Mouse (Mus musculus) midbrain, embryonic 16.5 days (tissue): Measurements from ENCODE around the gene Klhdc2. TPM values are rescaled to one million over a fixed set of nuclear protein-coding genes. Genes with fewer than 3 reads are reported as not detected.
A peak's percentile ranks its signal among the peaks of the same experiment; 100 is the strongest.

Source experiments
- ATAC-seq: fragments of 200-750 bp; cut with Nextera tagmentation; 2 replicates; pipeline ENCODE4 v1.8.0; 2017; ENCODE audit warnings: moderate TSS enrichment
- H3K27ac ChIP-seq: fragments of 300-500 bp; sonication (generic); 2 replicates; pipeline ENCODE4 v1.5.1; 2014; ENCODE audit warnings: mild to moderate bottlenecking, low read length, mixed read lengths
- H3K27me3 ChIP-seq: fragments of 300-500 bp; sonication (generic); 2 replicates; pipeline ENCODE4 v1.6.1; 2014; ENCODE audit warnings: low read depth, low read length, mixed read lengths; ENCODE audit not compliant: control insufficient read depth, insufficient read depth
- H3K36me3 ChIP-seq: fragments of 300-500 bp; sonication (generic); 2 replicates; pipeline ENCODE4 v1.6.1; 2014; ENCODE audit warnings: mild to moderate bottlenecking, low read length, moderate library complexity, mixed read lengths; ENCODE audit not compliant: control insufficient read depth, insufficient read depth
- H3K4me1 ChIP-seq: fragments of 300-500 bp; sonication (generic); 2 replicates; pipeline ENCODE4 v1.6.1; 2014; ENCODE audit warnings: mild to moderate bottlenecking, low read length, mixed read lengths; ENCODE audit not compliant: control insufficient read depth, insufficient read depth
- H3K4me2 ChIP-seq: fragments of 300-500 bp; sonication (generic); 2 replicates; pipeline ENCODE4 v1.6.1; 2014; ENCODE audit warnings: mild to moderate bottlenecking, low read length, mixed read lengths
- H3K4me3 ChIP-seq: fragments of 300-500 bp; sonication (generic); 2 replicates; pipeline ENCODE4 v1.5.1; 2014; ENCODE audit warnings: low read depth, mild to moderate bottlenecking, low read length, moderate library complexity, mixed read lengths
- H3K9ac ChIP-seq: fragments of 300-500 bp; sonication (generic); 2 replicates; pipeline ENCODE4 v1.6.1; 2014; ENCODE audit warnings: low read depth, low read length, mixed read lengths
- H3K9me3 ChIP-seq: fragments of 300-500 bp; sonication (generic); replicated peaks from 2 replicates; pipeline ENCODE4 v1.6.1; 2014; ENCODE audit warnings: mild to moderate bottlenecking, low read length, mixed read lengths; ENCODE audit not compliant: control insufficient read depth, poor library complexity, severe bottlenecking
- WGBS: fragments of 180-500 bp; shearing (Covaris S2); extraction: QIAGEN DNeasy Blood & Tissue Kit; methylation state at CpG from one replicate; pipeline ENCODE4 v1.1.7; 2014; 5-methylcytosine and 5-hydroxymethylcytosine counted together
- polyA plus RNA-seq: library from polyadenylated mRNA; unstranded; fragments of >200 nt; fragmentation: Nextera tagmentation; extraction: Ambion mirVana; gene quantifications from 2 replicates; pipeline ENCODE4 v1.2.1, GENCODE M21; 2015

Klhdc2 gene
- polyA plus RNA-seq, 1 experiment from 2014 or later, result 282 TPM

- H3K36me3 ChIP-seq, result no peaks in the 10 kb centered on the region
- H3K4me3 ChIP-seq, result no peak overlapping the region
- no peaks in the 10 kb centered on the region for H3K4me1 ChIP-seq
- H3K9me3 ChIP-seq, result no peaks in the 10 kb centered on the region
- H3K27ac ChIP-seq, result no peak overlapping the region
- H3K27me3 ChIP-seq, result no peaks in the 10 kb centered on the region
- WGBS, result 67% methylated on average over 1 of the region's 1 CpGs
- no peak overlapping the region for H3K9ac ChIP-seq
- H3K4me2 ChIP-seq, result no peak overlapping the region
- no peak for ATAC-seq
Observed at GRCm38 (mm10) chr12:69279931-69280469, 16.5 kb upstream of the Klhdc2 start.

GRCm38 (mm10) chr12:69280915-69281314 lies 15.6 kb upstream of the Klhdc2 start:
- WGBS, result 83% methylated on average over 3 of the region's 3 CpGs
- no peak overlapping the region for H3K4me2 ChIP-seq
- H3K36me3 ChIP-seq, result no peaks in the 10 kb centered on the region

GRCm38 (mm10) chr12:69283146-69283545 lies 13.3 kb upstream of the Klhdc2 start:
- WGBS, result 87% methylated on average over 7 of the region's 7 CpGs

More at GRCm38 (mm10) chr12:69280915-69281314, 15.6 kb upstream of the Klhdc2 start:
- ATAC-seq, result no peak
- Histone ChIP-seq H3K4me3 (no peak overlapping the region), H3K4me1 (no peaks in the 10 kb centered on the region), H3K27me3 (no peaks in the 10 kb centered on the region), H3K27ac (no peak overlapping the region), H3K9ac (no peak overlapping the region), H3K9me3 (no peaks in the 10 kb centered on the region)

GRCm38 (mm10) chr12:69287535-69287934 lies 8.9 kb upstream of the Klhdc2 start:
- Histone ChIP-seq H3K4me1 (no peaks in the 10 kb centered on the region), H3K4me2 (no peak overlapping the region), H3K27ac (no peak overlapping the region), H3K27me3 (no peaks in the 10 kb centered on the region), H3K9me3 (no peaks in the 10 kb centered on the region), H3K4me3 (no peak overlapping the region), H3K9ac (no peak overlapping the region), H3K36me3 (no peaks in the 10 kb centered on the region)
- ATAC-seq, result no peak
- 96% methylated on average over 8 of the region's 8 CpGs for WGBS

More at GRCm38 (mm10) chr12:69283146-69283545, 13.3 kb upstream of the Klhdc2 start:
- Histone ChIP-seq H3K27ac (no peak overlapping the region), H3K4me2 (no peak overlapping the region), H3K4me3 (no peak overlapping the region), H3K27me3 (no peaks in the 10 kb centered on the region), H3K9ac (no peak overlapping the region), H3K9me3 (no peaks in the 10 kb centered on the region), H3K4me1 (no peaks in the 10 kb centered on the region), H3K36me3 (no peaks in the 10 kb centered on the region)
- no peak for ATAC-seq

- 81% methylated on average over 9 of the region's 9 CpGs for WGBS
- no peaks in the 10 kb centered on the region for H3K4me1 ChIP-seq
- H3K27me3 ChIP-seq, result no peaks in the 10 kb centered on the region
- H3K27ac ChIP-seq, result no peak overlapping the region
- no peaks in the 10 kb centered on the region for H3K9me3 ChIP-seq
- H3K4me3 ChIP-seq, result no peak overlapping the region
- H3K4me2 ChIP-seq, result no peak overlapping the region
- ATAC-seq, result no peak
- H3K36me3 ChIP-seq, result no peaks in the 10 kb centered on the region
- H3K9ac ChIP-seq, result no peak overlapping the region
Observed at GRCm38 (mm10) chr12:69288699-69289098, 7.8 kb upstream of the Klhdc2 start.

- H3K9me3 ChIP-seq, result no peaks in the 10 kb centered on the region
- H3K9ac ChIP-seq, result no peak overlapping the region
- no peaks in the 10 kb centered on the region for H3K36me3 ChIP-seq
- no peak overlapping the region for H3K27ac ChIP-seq
- H3K4me2 ChIP-seq, result no peak overlapping the region
- peaks cover 4% of the 10 kb centered on the region for H3K4me1 ChIP-seq
- no peak overlapping the region for H3K4me3 ChIP-seq
- H3K27me3 ChIP-seq, result no peaks in the 10 kb centered on the region
- no peak for ATAC-seq
- 90% methylated on average over 6 of the region's 6 CpGs for WGBS
Observed at GRCm38 (mm10) chr12:69292401-69292800, 4.1 kb upstream of the Klhdc2 start.

- 76% methylated on average over 2 of the region's 2 CpGs for WGBS
- Histone ChIP-seq H3K4me1 (peaks cover 13% of the 10 kb centered on the region), H3K4me2 (no peak overlapping the region), H3K36me3 (no peaks in the 10 kb centered on the region), H3K27ac (no peak overlapping the region), H3K27me3 (no peaks in the 10 kb centered on the region), H3K9ac (no peak overlapping the region), H3K4me3 (no peak overlapping the region), H3K9me3 (no peaks in the 10 kb centered on the region)
- ATAC-seq, result no peak
Observed at GRCm38 (mm10) chr12:69293815-69294214, 2.7 kb upstream of the Klhdc2 start.

GRCm38 (mm10) chr12:69294936-69295335 lies 1.5 kb upstream of the Klhdc2 start:
- Histone ChIP-seq H3K27ac (no peak overlapping the region), H3K27me3 (no peaks in the 10 kb centered on the region), H3K4me2 (no peak overlapping the region), H3K4me3 (no peak overlapping the region), H3K36me3 (no peaks in the 10 kb centered on the region), H3K4me1 (peaks cover 21% of the 10 kb centered on the region), H3K9me3 (no peaks in the 10 kb centered on the region), H3K9ac (no peak overlapping the region)
- ATAC-seq, result no peak
- WGBS, result 94% methylated on average over 2 of the region's 2 CpGs

- H3K4me3 ChIP-seq, result peak overlapping the region; percentile 99; the same call in 1 of the 2 replicates
Observed at GRCm38 (mm10) chr12:69295651-69296050, 830 bp upstream of the Klhdc2 start.

More at GRCm38 (mm10) chr12:69295651-69296050, 830 bp upstream of the Klhdc2 start:
- ATAC-seq, result no peak
- Histone ChIP-seq H3K4me2 (peak overlapping the region; percentile 66), H3K36me3 (peaks cover 3% of the 10 kb centered on the region), H3K27ac (peak overlapping the region; percentile 96), H3K9me3 (no peaks in the 10 kb centered on the region), H3K9ac (peak overlapping the region; percentile 99; the same call in 1 of the 2 replicates), H3K4me1 (peaks cover 21% of the 10 kb centered on the region), H3K27me3 (no peaks in the 10 kb centered on the region)
- 78% methylated on average over 4 of the region's 4 CpGs for WGBS
